Mouse (Mus musculus): ENCODE results near the gene Npnt. TPM values are rescaled to one million over a fixed set of nuclear protein-coding genes. Genes with fewer than 3 reads are reported as not detected.

Npnt gene
- polyA plus RNA-seq, 1 experiment from 2014 or later: 3.0 TPM

GRCm38 (mm10) chr3:132860796-132861195 lies 89.3 kb downstream of the Npnt start:
- Histone ChIP-seq H3K4me3 (ENCODE audit: low read depth, low read length) (no peak overlapping the region), H3K9me3 (replicated peaks; ENCODE audit: control insufficient read depth, low read length) (no peaks in the 10 kb centered on the region), H3K27ac (ENCODE audit: low read length) (no peak overlapping the region), H3K27me3 (ENCODE audit: control insufficient read depth, insufficient read depth, low read depth, low read length) (no peaks in the 10 kb centered on the region), H3K4me1 (ENCODE audit: control insufficient read depth, low read depth, low read length) (no peaks in the 10 kb centered on the region; the same call in 1 of the 2 replicates), H3K9ac (ENCODE audit: low read depth, low read length) (no peak overlapping the region), H3K36me3 (ENCODE audit: control insufficient read depth, insufficient read depth) (no peaks in the 10 kb centered on the region), H3K4me2 (ENCODE audit: low read depth, low read length) (no peak overlapping the region)
- ATAC-seq (ENCODE audit: low read depth): peak; percentile 47; the same call in 1 of the 2 replicates
- 60% methylated on average over 8 of the region's 8 CpGs for WGBS (ENCODE audit: insufficient replicate concordance)

GRCm38 (mm10) chr3:132859573-132859972 lies 90.5 kb downstream of the Npnt start:
- Histone ChIP-seq H3K4me2 (ENCODE audit: low read depth, low read length) (no peak overlapping the region), H3K36me3 (ENCODE audit: control insufficient read depth, insufficient read depth) (no peaks in the 10 kb centered on the region), H3K27ac (ENCODE audit: low read length) (no peak overlapping the region), H3K4me3 (ENCODE audit: low read depth, low read length) (no peak overlapping the region), H3K4me1 (ENCODE audit: control insufficient read depth, low read depth, low read length) (no peaks in the 10 kb centered on the region; the same call in 1 of the 2 replicates), H3K27me3 (ENCODE audit: control insufficient read depth, insufficient read depth, low read depth, low read length) (no peaks in the 10 kb centered on the region), H3K9ac (ENCODE audit: low read depth, low read length) (no peak overlapping the region), H3K9me3 (replicated peaks; ENCODE audit: control insufficient read depth, low read length) (no peaks in the 10 kb centered on the region)
- no peak for ATAC-seq (ENCODE audit: low read depth)
- WGBS (ENCODE audit: insufficient replicate concordance): 48% methylated on average over 7 of the region's 7 CpGs

- Histone ChIP-seq H3K9me3 (replicated peaks; ENCODE audit: control insufficient read depth, low read length) (no peaks in the 10 kb centered on the region), H3K4me2 (ENCODE audit: low read depth, low read length) (no peak overlapping the region), H3K27me3 (ENCODE audit: control insufficient read depth, insufficient read depth, low read depth, low read length) (no peaks in the 10 kb centered on the region), H3K4me1 (ENCODE audit: control insufficient read depth, low read depth, low read length) (no peaks in the 10 kb centered on the region; the same call in 1 of the 2 replicates), H3K4me3 (ENCODE audit: low read depth, low read length) (no peak overlapping the region), H3K9ac (ENCODE audit: low read depth, low read length) (no peak overlapping the region), H3K27ac (ENCODE audit: low read length) (no peak overlapping the region), H3K36me3 (ENCODE audit: control insufficient read depth, insufficient read depth) (no peaks in the 10 kb centered on the region)
- 24% methylated on average over 11 of the region's 11 CpGs for WGBS (ENCODE audit: insufficient replicate concordance)
- no peak for ATAC-seq (ENCODE audit: low read depth)
Observed at GRCm38 (mm10) chr3:132858849-132859248, 91.2 kb downstream of the Npnt start.

- Histone ChIP-seq H3K27me3 (ENCODE audit: control insufficient read depth, insufficient read depth, low read depth, low read length) (no peaks in the 10 kb centered on the region), H3K4me3 (ENCODE audit: low read depth, low read length) (no peak overlapping the region), H3K4me1 (ENCODE audit: control insufficient read depth, low read depth, low read length) (no peaks in the 10 kb centered on the region; the same call in 1 of the 2 replicates), H3K4me2 (ENCODE audit: low read depth, low read length) (no peak overlapping the region), H3K9me3 (replicated peaks; ENCODE audit: control insufficient read depth, low read length) (no peaks in the 10 kb centered on the region), H3K9ac (ENCODE audit: low read depth, low read length) (no peak overlapping the region), H3K27ac (ENCODE audit: low read length) (no peak overlapping the region), H3K36me3 (ENCODE audit: control insufficient read depth, insufficient read depth) (no peaks in the 10 kb centered on the region)
- 26% methylated on average over 6 of the region's 6 CpGs for WGBS (ENCODE audit: insufficient replicate concordance)
- ATAC-seq (ENCODE audit: low read depth): no peak
Observed at GRCm38 (mm10) chr3:132856651-132857050, 93.4 kb downstream of the Npnt start.

- Histone ChIP-seq H3K36me3 (ENCODE audit: control insufficient read depth, insufficient read depth) (no peaks in the 10 kb centered on the region), H3K4me3 (ENCODE audit: low read depth, low read length) (no peak overlapping the region), H3K9me3 (replicated peaks; ENCODE audit: control insufficient read depth, low read length) (no peaks in the 10 kb centered on the region), H3K27ac (ENCODE audit: low read length) (no peak overlapping the region), H3K4me1 (ENCODE audit: control insufficient read depth, low read depth, low read length) (no peaks in the 10 kb centered on the region; the same call in 1 of the 2 replicates), H3K4me2 (ENCODE audit: low read depth, low read length) (no peak overlapping the region), H3K27me3 (ENCODE audit: control insufficient read depth, insufficient read depth, low read depth, low read length) (no peaks in the 10 kb centered on the region), H3K9ac (ENCODE audit: low read depth, low read length) (no peak overlapping the region)
- 53% methylated on average over 9 of the region's 9 CpGs for WGBS (ENCODE audit: insufficient replicate concordance)
- ATAC-seq (ENCODE audit: low read depth): no peak
Observed at GRCm38 (mm10) chr3:132855458-132856212, 94.5 kb downstream of the Npnt start.

GRCm38 (mm10) chr3:132854271-132854670 lies 95.8 kb downstream of the Npnt start:
- WGBS (ENCODE audit: insufficient replicate concordance): 73% methylated on average over 9 of the region's 9 CpGs
- H3K27me3 ChIP-seq (ENCODE audit: control insufficient read depth, insufficient read depth, low read depth, low read length): no peaks in the 10 kb centered on the region
- H3K4me1 ChIP-seq (ENCODE audit: control insufficient read depth, low read depth, low read length): no peaks in the 10 kb centered on the region

GRCm38 (mm10) chr3:132851841-132852728 lies 98.0 kb downstream of the Npnt start:
- H3K36me3 ChIP-seq (ENCODE audit: control insufficient read depth, insufficient read depth): no peaks in the 10 kb centered on the region
- H3K9me3 ChIP-seq (replicated peaks; ENCODE audit: control insufficient read depth, low read length): no peaks in the 10 kb centered on the region
- no peak overlapping the region for H3K9ac ChIP-seq (ENCODE audit: low read depth, low read length)
- no peak for ATAC-seq (ENCODE audit: low read depth)
- 62% methylated on average over 28 of the region's 28 CpGs for WGBS (ENCODE audit: insufficient replicate concordance)
- no peak overlapping the region for H3K4me3 ChIP-seq (ENCODE audit: low read depth, low read length)
- H3K4me1 ChIP-seq (ENCODE audit: control insufficient read depth, low read depth, low read length): no peaks in the 10 kb centered on the region
- H3K27me3 ChIP-seq (ENCODE audit: control insufficient read depth, insufficient read depth, low read depth, low read length): no peaks in the 10 kb centered on the region
- no peak overlapping the region for H3K27ac ChIP-seq (ENCODE audit: low read length)
- no peak overlapping the region for H3K4me2 ChIP-seq (ENCODE audit: low read depth, low read length)

More at GRCm38 (mm10) chr3:132854271-132854670, 95.8 kb downstream of the Npnt start:
- H3K4me3 ChIP-seq (ENCODE audit: low read depth, low read length): no peak overlapping the region
- H3K36me3 ChIP-seq (ENCODE audit: control insufficient read depth, insufficient read depth): no peaks in the 10 kb centered on the region
- ATAC-seq (ENCODE audit: low read depth): no peak
- H3K4me2 ChIP-seq (ENCODE audit: low read depth, low read length): no peak overlapping the region
- no peaks in the 10 kb centered on the region for H3K9me3 ChIP-seq (replicated peaks; ENCODE audit: control insufficient read depth, low read length)
- no peak overlapping the region for H3K9ac ChIP-seq (ENCODE audit: low read depth, low read length)
- H3K27ac ChIP-seq (ENCODE audit: low read length): no peak overlapping the region

GRCm38 (mm10) chr3:132851417-132851816 lies 98.7 kb downstream of the Npnt start:
- no peaks in the 10 kb centered on the region for H3K27me3 ChIP-seq (ENCODE audit: control insufficient read depth, insufficient read depth, low read depth, low read length)
- no peaks in the 10 kb centered on the region for H3K4me1 ChIP-seq (ENCODE audit: control insufficient read depth, low read depth, low read length)
- no peak overlapping the region for H3K4me2 ChIP-seq (ENCODE audit: low read depth, low read length)
- H3K36me3 ChIP-seq (ENCODE audit: control insufficient read depth, insufficient read depth): no peaks in the 10 kb centered on the region
- H3K4me3 ChIP-seq (ENCODE audit: low read depth, low read length): no peak overlapping the region
- no peaks in the 10 kb centered on the region for H3K9me3 ChIP-seq (replicated peaks; ENCODE audit: control insufficient read depth, low read length)
- no peak overlapping the region for H3K9ac ChIP-seq (ENCODE audit: low read depth, low read length)
- no peak overlapping the region for H3K27ac ChIP-seq (ENCODE audit: low read length)
- 50% methylated on average over 1 of the region's 1 CpGs for WGBS (ENCODE audit: insufficient replicate concordance)
- ATAC-seq (ENCODE audit: low read depth): no peak

- Histone ChIP-seq H3K36me3 (ENCODE audit: control insufficient read depth, insufficient read depth) (no peaks in the 10 kb centered on the region), H3K27ac (ENCODE audit: low read length) (no peak overlapping the region), H3K9ac (ENCODE audit: low read depth, low read length) (no peak overlapping the region), H3K27me3 (ENCODE audit: control insufficient read depth, insufficient read depth, low read depth, low read length) (no peaks in the 10 kb centered on the region), H3K4me2 (ENCODE audit: low read depth, low read length) (no peak overlapping the region), H3K9me3 (replicated peaks; ENCODE audit: control insufficient read depth, low read length) (no peaks in the 10 kb centered on the region), H3K4me1 (ENCODE audit: control insufficient read depth, low read depth, low read length) (no peaks in the 10 kb centered on the region), H3K4me3 (ENCODE audit: low read depth, low read length) (no peak overlapping the region)
- WGBS (ENCODE audit: insufficient replicate concordance): 61% methylated on average over 2 of the region's 2 CpGs
- ATAC-seq (ENCODE audit: low read depth): no peak
Observed at GRCm38 (mm10) chr3:132850431-132850830, 99.7 kb downstream of the Npnt start.
